Mouse (Mus musculus) bone marrow, adult 2 months (tissue): ENCODE results near the gene Rhbdd1.

ENCODE experiments used
- CTCF ChIP-seq: fragments of 200-500 bp; IDR thresholded peaks from 2 replicates; pipeline ENCODE4 v1.5.1; 2011; ENCODE audit warnings: low read length, control low read depth; ENCODE audit not compliant: control insufficient read depth, insufficient read depth
- POLR2A ChIP-seq: fragments of 200-500 bp; IDR thresholded peaks from 2 replicates; pipeline ENCODE4 v1.6.1; 2011; ENCODE audit warnings: low read depth, mild to moderate bottlenecking, control low read depth, low read length, borderline replicate concordance; ENCODE audit not compliant: control insufficient read depth

DNA sequence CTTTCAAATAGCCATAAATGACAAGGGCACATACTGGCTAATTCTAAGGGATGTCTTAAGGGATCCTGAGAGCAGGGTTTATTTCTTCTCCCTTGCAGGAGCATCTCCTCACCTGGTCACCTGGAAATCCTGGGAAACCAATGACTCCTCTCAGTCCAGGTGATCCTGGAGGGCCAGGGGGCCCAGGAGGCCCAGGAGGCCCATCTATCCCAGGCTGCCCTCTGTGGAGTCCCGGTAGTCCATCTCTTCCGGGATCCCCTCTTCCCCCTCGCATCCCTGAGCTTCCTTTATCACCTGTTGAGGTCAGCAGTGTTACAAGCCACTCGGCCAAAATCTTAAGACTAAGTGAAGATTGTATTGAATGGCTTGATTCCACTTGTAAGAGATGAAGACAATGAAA, 170.1 kb downstream of the Rhbdd1 start:
- TF ChIP-seq POLR2A (no peak), CTCF (no peak)
